19 mouse cellular contexts compared by ENCODE assay signal in the genomic region with DNA sequence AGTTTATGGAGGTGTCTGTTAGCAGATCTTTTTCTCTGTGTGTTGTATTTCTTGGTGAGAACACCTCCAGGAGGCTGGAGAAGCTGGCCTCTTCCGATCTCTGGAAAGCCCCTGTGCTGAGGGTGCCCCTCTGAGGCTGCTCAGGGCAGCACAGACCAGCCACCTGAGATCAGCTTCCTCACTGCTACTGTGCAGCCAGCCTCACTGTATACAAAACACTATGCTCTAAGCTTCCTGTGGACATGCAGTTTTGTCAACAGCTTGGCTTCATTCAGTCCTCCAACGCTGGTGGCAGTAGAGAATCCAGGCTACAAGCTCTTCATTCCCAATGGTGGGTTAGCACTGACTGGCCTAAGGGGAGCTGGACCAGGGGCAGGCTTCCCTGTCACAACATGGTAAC. TPM values are rescaled to one million over a fixed set of nuclear protein-coding genes. Genes with fewer than 3 reads are reported as not detected.
DNase-seq lines count a peak whose midpoint lies in the region; ATAC-seq lines count a peak whose summit lies in the region.
"Had no signal": no experiment of that assay in that cellular context is flagged by ENCODE, and none has a peak within 500 bp of the region (broad histone marks: within the 10 kb centered on the region; RNA-seq: fewer than 3 reads in every experiment).

No protein-coding gene starts in this region.

- no peak overlapping the region for H3K27ac ChIP-seq in kidney, embryonic 16.5 days (ENCODE audit: low read length)
- no peak overlapping the region for H3K27ac ChIP-seq in liver, embryonic 11.5 days (ENCODE audit: low read depth, low read length)
- H3K27ac ChIP-seq: embryonic facial prominence, embryonic 12.5 days; intestine, embryonic 15.5 days had no signal

- H3K4me1 ChIP-seq in kidney, embryonic 16.5 days (ENCODE audit: insufficient read depth, low read length): no peaks in the 10 kb centered on the region
- H3K4me1 ChIP-seq in liver, embryonic 11.5 days (replicated peaks; ENCODE audit: control insufficient read depth, insufficient read depth, low read length): no peaks in the 10 kb centered on the region
- H3K4me1 ChIP-seq: heart, embryonic 12.5 days; intestine, embryonic 15.5 days had no signal

- DNase-seq in kidney, postnatal 25 days: no peak
- peak; percentile 29 for DNase-seq in CD4-positive, CD25-positive, alpha-beta regulatory T cell, adult 2 months (ENCODE audit: low read depth, low spot score)
- DNase-seq in liver, embryonic 11.5 days (ENCODE audit: low spot score): no peak
- DNase-seq in spleen, postnatal 14 days (ENCODE audit: low spot score in 2 of 2): no peak
- DNase-seq: adrenal gland, postnatal 14 days; cerebellum, adult 18-20 months; cerebellum, postnatal 10 days; embryo, embryonic 11 days; forebrain, postnatal 0 days; gastrocnemius, postnatal 14 days; heart, postnatal 36 days had no signal

- H3K4me2 ChIP-seq in kidney, embryonic 16.5 days (replicated peaks; ENCODE audit: low read depth, low read length): no peak overlapping the region
- no peak overlapping the region for H3K4me2 ChIP-seq in liver, embryonic 11.5 days
- H3K4me2 ChIP-seq: embryonic facial prominence, embryonic 12.5 days; heart, embryonic 12.5 days; intestine, embryonic 15.5 days had no signal

- H3K9ac ChIP-seq in kidney, embryonic 16.5 days (replicated peaks; ENCODE audit: low read length): no peak overlapping the region
- H3K9ac ChIP-seq in liver, embryonic 11.5 days (ENCODE audit: low read depth, low read length): no peak overlapping the region
- H3K9ac ChIP-seq: embryonic facial prominence, embryonic 12.5 days; forebrain, postnatal 0 days; heart, embryonic 12.5 days; intestine, embryonic 15.5 days had no signal

- 0 out of 2 replicates have a peak, but pooled peaks have one; percentile 44 for ATAC-seq in kidney, embryonic 16.5 days (ENCODE audit: low FRiP score, low TSS enrichment)
- ATAC-seq in activated CD4-positive, CD25-positive, alpha-beta regulatory T cell, adult 4 months: peak; percentile 9
- ATAC-seq in inflammation-experienced regulatory T-cells, adult 6 months: peak; percentile 11
- no peak for ATAC-seq in liver, embryonic 11.5 days (replicated peaks; ENCODE audit: low FRiP score)
- ATAC-seq: forebrain, postnatal 0 days; hindbrain, embryonic 16.5 days; intestine, embryonic 15.5 days had no signal

- no peaks in the 10 kb centered on the region for H3K9me3 ChIP-seq in kidney, embryonic 16.5 days (ENCODE audit: low read length)
- no peaks in the 10 kb centered on the region for H3K9me3 ChIP-seq in liver, embryonic 11.5 days (ENCODE audit: control insufficient read depth, low read length)
- H3K9me3 ChIP-seq: embryonic facial prominence, embryonic 12.5 days; G1E; heart, embryonic 12.5 days; intestine, embryonic 15.5 days had no signal

- H3K36me3 ChIP-seq in kidney, embryonic 16.5 days (ENCODE audit: insufficient read depth, low read length): no peaks in the 10 kb centered on the region
- H3K36me3 ChIP-seq in liver, embryonic 11.5 days (ENCODE audit: control insufficient read depth, insufficient read depth, low read length): no peaks in the 10 kb centered on the region
- H3K36me3 ChIP-seq: embryonic facial prominence, embryonic 12.5 days; G1E; heart, embryonic 12.5 days; intestine, embryonic 15.5 days had no signal

- H3K27me3 ChIP-seq in kidney, embryonic 16.5 days (ENCODE audit: insufficient read depth, low read length): no peaks in the 10 kb centered on the region
- no peaks in the 10 kb centered on the region for H3K27me3 ChIP-seq in liver, embryonic 11.5 days (replicated peaks; ENCODE audit: control insufficient read depth, insufficient read depth, low read length)
- H3K27me3 ChIP-seq: embryonic facial prominence, embryonic 12.5 days; intestine, embryonic 15.5 days had no signal

- no peak overlapping the region for H3K4me3 ChIP-seq in kidney, embryonic 16.5 days (ENCODE audit: low read length)
- no peak overlapping the region for H3K4me3 ChIP-seq in liver, embryonic 11.5 days (ENCODE audit: low read depth, low read length)
- H3K4me3 ChIP-seq: embryonic facial prominence, embryonic 12.5 days; heart, embryonic 12.5 days; intestine, embryonic 15.5 days had no signal

- WGBS in kidney, embryonic 16.5 days: 75% methylated on average over 2 of the region's 2 CpGs
- WGBS in liver, embryonic 11.5 days: 83% methylated on average over 2 of the region's 2 CpGs

RNA-seq across cellular contexts. Expression of gene Tmem18, which starts 15.8 kb away (rescaled TPM):
- polyA plus RNA-seq in kidney, embryonic 16.5 days (2015; fragmentation: Nextera tagmentation; extraction: Ambion mirVana): 34.8 and 35.7 TPM in 2 replicates
- polyA plus RNA-seq in activated CD4-positive, CD25-positive, alpha-beta regulatory T cell, adult 4 months (2017; shearing (Covaris generic)): 10 to 100 TPM; 15.7 to 24.8 TPM
- 10 to 100 TPM; 16.8 to 22.4 (median 17.9) TPM for polyA plus RNA-seq in inflammation-experienced regulatory T-cells, adult 6 months (2017; shearing (Covaris generic))
- polyA plus RNA-seq in liver, embryonic 11.5 days (2014; fragmentation: Nextera tagmentation; extraction: Ambion mirVana): 16.2 and 20.7 TPM in 2 replicates
